Mouse (Mus musculus): Measurements from ENCODE around the gene Chn1.

- TF ChIP-seq CTCF (IDR thresholded peaks at IDR 0.05; ENCODE audit: borderline replicate concordance, control insufficient read depth, extremely low read depth, insufficient read depth, low read length, poor library complexity): no peak
- no peak for TF ChIP-seq POLR2A (IDR thresholded peaks at IDR 0.05; ENCODE audit: control insufficient read depth, extremely low read depth, insufficient read depth, low read length, poor library complexity)
Observed at GRCm38 (mm10) chr2:73779796-73780195, 4.7 kb upstream of the Chn1 start.

All from thymus, adult 2 months (tissue).